In genomic region chr16:4629950-4630349, GRCm38 (mm10) we compare ENCODE assay signal across 7 mouse cellular contexts. TPM values are rescaled to one million over a fixed set of nuclear protein-coding genes. Genes with fewer than 3 reads are reported as not detected.
A peak's percentile ranks its signal among the peaks of the same experiment; 100 is the strongest.
DNase-seq lines count a peak whose midpoint lies in the region; ATAC-seq and TF ChIP-seq lines count a peak whose summit lies in the region.

No protein-coding gene starts in this region.

- no peak overlapping the region for H3K4me2 ChIP-seq in forebrain, postnatal 0 days (ENCODE audit: low read depth)
- no peak overlapping the region for H3K4me2 ChIP-seq in hindbrain, embryonic 16.5 days (ENCODE audit: low read length)

- H3K4me3 ChIP-seq in forebrain, postnatal 0 days (ENCODE audit: low read depth, low read length), result no peak overlapping the region
- no peak overlapping the region for H3K4me3 ChIP-seq in hindbrain, embryonic 16.5 days (ENCODE audit: low read length)

- peak; percentile 42; the same call in 1 of the 2 replicates for ATAC-seq in forebrain, postnatal 0 days
- ATAC-seq in hindbrain, embryonic 16.5 days, result peak; percentile 9

- TF ChIP-seq CTCF in forebrain, postnatal 0 days (IDR thresholded peaks at IDR 0.05; ENCODE audit: low read depth), result peak; percentile 94

- peak; percentile 90 for DNase-seq in NIH3T3 (ENCODE audit: low read depth)
- DNase-seq in cerebellum, adult 11-12 months, result peak; percentile 74
- peak; percentile 56 for DNase-seq in forebrain, postnatal 0 days
- peak; percentile 53 for DNase-seq in left cerebral cortex, adult 11 months (ENCODE audit: low spot score)
- peak; percentile 81 for DNase-seq in mesoderm, embryonic 11.5 days (ENCODE audit: low read depth, low spot score)
- peak; percentile 64 to 83 for DNase-seq in spleen, adult 18-20 months

- WGBS in forebrain, postnatal 0 days, result 27% methylated on average over 6 of the region's 6 CpGs
- WGBS in hindbrain, embryonic 16.5 days, result 22% methylated on average over 6 of the region's 6 CpGs

- H3K27me3 ChIP-seq in forebrain, postnatal 0 days (ENCODE audit: insufficient read depth, low read length), result no peaks in the 10 kb centered on the region
- no peaks in the 10 kb centered on the region for H3K27me3 ChIP-seq in hindbrain, embryonic 16.5 days (replicated peaks; ENCODE audit: control insufficient read depth, insufficient read depth, low read length)

- no peaks in the 10 kb centered on the region for H3K4me1 ChIP-seq in forebrain, postnatal 0 days (ENCODE audit: insufficient read depth)
- H3K4me1 ChIP-seq in hindbrain, embryonic 16.5 days (ENCODE audit: control insufficient read depth, insufficient read depth, low read depth, low read length), result no peaks in the 10 kb centered on the region

- no peak overlapping the region for H3K27ac ChIP-seq in forebrain, postnatal 0 days (ENCODE audit: low read depth, low read length)
- no peak overlapping the region for H3K27ac ChIP-seq in hindbrain, embryonic 16.5 days (ENCODE audit: low read depth, low read length)

- peaks cover 47% of the 10 kb centered on the region for H3K36me3 ChIP-seq in forebrain, postnatal 0 days (ENCODE audit: insufficient read depth)
- H3K36me3 ChIP-seq in hindbrain, embryonic 16.5 days (ENCODE audit: control insufficient read depth, insufficient read depth, low read length), result 0 out of 2 replicates have a peak, but pooled peaks cover 12% of the 10 kb centered on the region

- H3K9me3 ChIP-seq in forebrain, postnatal 0 days (ENCODE audit: low read length), result no peaks in the 10 kb centered on the region
- no peaks in the 10 kb centered on the region for H3K9me3 ChIP-seq in hindbrain, embryonic 16.5 days (ENCODE audit: control insufficient read depth, low read length)

- H3K9ac ChIP-seq in forebrain, postnatal 0 days, result no peak overlapping the region
- H3K9ac ChIP-seq in hindbrain, embryonic 16.5 days (ENCODE audit: low read depth, low read length), result no peak overlapping the region

RNA-seq across cellular contexts. Expression of gene Pam16, which starts 5.2 kb away (rescaled TPM):
- total RNA-seq in forebrain, postnatal 0 days (2014; rRNA removed), result 52.2 and 54.5 TPM in 2 replicates
- 138 and 161 TPM in 2 replicates for polyA plus RNA-seq in forebrain, postnatal 0 days (2015; fragmentation: Nextera tagmentation; extraction: Ambion mirVana)
- polyA plus RNA-seq in hindbrain, embryonic 16.5 days (2015; fragmentation: Nextera tagmentation; extraction: Ambion mirVana), result 139 and 150 TPM in 2 replicates

RNA-seq across cellular contexts. Expression of gene Vasn, which starts 9.8 kb away (rescaled TPM):
- 5.5 and 6.5 TPM in 2 replicates for total RNA-seq in forebrain, postnatal 0 days (2014; rRNA removed)
- polyA plus RNA-seq in forebrain, postnatal 0 days (2015; fragmentation: Nextera tagmentation; extraction: Ambion mirVana), result 3.0 and 3.6 TPM in 2 replicates
- polyA plus RNA-seq in hindbrain, embryonic 16.5 days (2015; fragmentation: Nextera tagmentation; extraction: Ambion mirVana), result 6.0 and 7.0 TPM in 2 replicates

RNA-seq across cellular contexts. Expression of gene Dnaja3, which starts 9.8 kb away (rescaled TPM):
- 47.2 and 51.5 TPM in 2 replicates for total RNA-seq in forebrain, postnatal 0 days (2014; rRNA removed)
- polyA plus RNA-seq in forebrain, postnatal 0 days (2015; fragmentation: Nextera tagmentation; extraction: Ambion mirVana), result 37.5 and 48.6 TPM in 2 replicates
- polyA plus RNA-seq in hindbrain, embryonic 16.5 days (2015; fragmentation: Nextera tagmentation; extraction: Ambion mirVana), result 70.6 and 71.9 TPM in 2 replicates

RNA-seq across cellular contexts. Expression of gene Glis2, which starts 35.4 kb away (rescaled TPM):
- 13.3 and 15.2 TPM in 2 replicates for total RNA-seq in forebrain, postnatal 0 days (2014; rRNA removed)
- polyA plus RNA-seq in forebrain, postnatal 0 days (2015; fragmentation: Nextera tagmentation; extraction: Ambion mirVana), result 7.1 and 11.6 TPM in 2 replicates
- 13.0 and 14.2 TPM in 2 replicates for polyA plus RNA-seq in hindbrain, embryonic 16.5 days (2015; fragmentation: Nextera tagmentation; extraction: Ambion mirVana)

RNA-seq across cellular contexts. Expression of gene Coro7, which starts 49.6 kb away (rescaled TPM):
- total RNA-seq in forebrain, postnatal 0 days (2014; rRNA removed), result 24.9 and 25.2 TPM in 2 replicates
- 23.5 and 29.3 TPM in 2 replicates for polyA plus RNA-seq in forebrain, postnatal 0 days (2015; fragmentation: Nextera tagmentation; extraction: Ambion mirVana)
- 32.1 and 36.6 TPM in 2 replicates for polyA plus RNA-seq in hindbrain, embryonic 16.5 days (2015; fragmentation: Nextera tagmentation; extraction: Ambion mirVana)
